Mouse (Mus musculus): ENCODE results near the gene Mdfi. TPM values are rescaled to one million over a fixed set of nuclear protein-coding genes. Genes with fewer than 3 reads are reported as not detected.

The Mdfi gene
- polyA plus RNA-seq, 1 experiment: 4.9 TPM

DNA sequence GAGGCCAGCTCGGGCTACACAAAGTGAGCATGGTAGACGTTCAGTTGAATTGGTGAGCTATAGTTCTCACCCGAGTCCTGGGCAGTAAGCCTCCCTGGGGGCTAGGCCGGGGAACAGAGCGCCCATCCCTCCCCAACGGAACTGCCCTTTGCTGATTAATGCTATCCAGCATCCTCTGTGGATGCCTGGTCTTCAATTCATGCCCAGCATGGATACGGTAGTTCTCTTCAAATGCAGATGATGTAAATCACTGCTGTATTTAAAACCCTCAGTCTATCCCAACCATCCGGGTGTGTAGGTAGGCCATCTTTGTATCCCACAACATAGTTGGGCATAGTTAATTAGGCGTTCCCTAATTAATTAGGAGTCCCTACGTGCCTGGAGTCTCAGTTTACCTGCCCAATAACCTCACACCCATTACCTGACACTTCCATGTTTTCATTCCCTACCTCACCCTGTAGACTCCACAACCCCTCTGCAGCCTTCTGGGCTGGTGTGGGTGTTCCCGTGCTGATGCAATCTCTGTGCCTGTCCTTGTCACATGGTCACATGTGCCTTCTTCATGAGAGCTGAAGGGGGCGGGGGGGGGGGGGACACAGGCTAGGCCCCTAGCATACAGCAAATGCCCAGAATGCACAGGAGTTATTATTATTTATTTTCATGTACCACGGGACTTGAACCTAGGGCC, 16.3 kb downstream of the Mdfi start:
- no peak for DNase-seq
- no peak overlapping the region for H3K27ac ChIP-seq (ENCODE audit: insufficient read depth, low read depth, low read length)
- WGBS: 91% methylated on average over 13 of the region's 13 CpGs
- no peak for TF ChIP-seq CTCF (conservative IDR thresholded peaks at IDR 0.05; ENCODE audit: insufficient read depth, insufficient read length, low read depth, low read length)
- no peak for TF ChIP-seq POLR2A (IDR thresholded peaks at IDR 0.05; ENCODE audit: low read depth, low read length)
- H3K27me3 ChIP-seq (replicated peaks; ENCODE audit: control insufficient read depth, insufficient read depth, low read length): no peaks in the 10 kb centered on the region
- no peaks in the 10 kb centered on the region for H3K36me3 ChIP-seq (ENCODE audit: control insufficient read depth, insufficient read depth, low read length)
- no peaks in the 10 kb centered on the region for H3K4me1 ChIP-seq (ENCODE audit: control insufficient read depth, insufficient read depth, low read length)
- H3K4me3 ChIP-seq (ENCODE audit: insufficient read depth, low read depth, low read length): no peak overlapping the region

DNA sequence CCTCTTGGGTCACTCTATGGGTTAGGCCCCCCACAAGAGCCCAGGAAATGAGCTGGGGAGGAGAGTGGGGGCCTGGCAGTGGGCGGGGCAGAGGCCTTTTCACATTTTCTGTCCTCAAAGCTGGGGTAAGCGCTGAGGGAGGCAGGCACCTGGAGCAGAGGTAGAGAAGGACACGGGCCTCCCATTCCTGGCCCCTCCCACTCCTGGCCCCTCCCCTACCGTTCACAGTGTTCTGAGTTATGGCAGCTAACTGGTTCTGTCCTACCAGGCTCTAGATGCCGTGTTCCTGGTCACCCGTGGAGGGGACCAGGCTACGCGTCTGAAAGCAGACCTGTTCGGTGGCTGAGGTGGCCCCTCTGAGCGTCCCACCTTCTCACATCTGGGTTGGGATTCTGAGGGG, 19.0 kb downstream of the Mdfi start:
- DNase-seq: no peak

DNA sequence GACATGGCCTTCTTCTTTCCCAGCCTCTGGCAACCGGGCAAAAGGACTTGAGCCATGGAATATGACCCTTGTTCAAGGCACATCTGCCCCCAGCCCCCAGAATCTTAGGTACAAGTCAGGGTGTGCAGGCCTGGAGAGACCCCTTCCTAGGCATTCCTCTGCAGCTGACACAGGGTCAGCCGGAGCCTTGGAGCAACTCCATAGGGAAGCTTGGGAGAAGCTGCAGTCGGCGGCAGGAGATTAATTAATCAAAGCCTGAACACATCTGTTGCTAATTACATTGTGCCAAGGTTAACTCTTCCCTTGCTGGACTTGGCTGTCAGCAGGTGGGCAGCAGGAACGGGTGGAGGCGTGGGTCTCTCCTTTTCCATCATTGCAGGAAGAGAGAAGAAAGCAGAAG, 20.0 kb downstream of the Mdfi start:
- H3K27me3 ChIP-seq (replicated peaks; ENCODE audit: control insufficient read depth, insufficient read depth, low read length): no peaks in the 10 kb centered on the region
- H3K36me3 ChIP-seq (ENCODE audit: control insufficient read depth, insufficient read depth, low read length): no peaks in the 10 kb centered on the region
- H3K4me3 ChIP-seq (ENCODE audit: insufficient read depth, low read depth, low read length): no peak overlapping the region
- 47% methylated on average over 6 of the region's 6 CpGs for WGBS
- no peaks in the 10 kb centered on the region for H3K4me1 ChIP-seq (ENCODE audit: control insufficient read depth, insufficient read depth, low read length)
- DNase-seq: no peak
- H3K27ac ChIP-seq (ENCODE audit: insufficient read depth, low read depth, low read length): no peak overlapping the region
- TF ChIP-seq CTCF (conservative IDR thresholded peaks at IDR 0.05; ENCODE audit: insufficient read depth, insufficient read length, low read depth, low read length) (no peak), POLR2A (IDR thresholded peaks at IDR 0.05; ENCODE audit: low read depth, low read length) (no peak)

More for the DNA sequence above, 19.0 kb downstream of the Mdfi start:
- no peaks in the 10 kb centered on the region for H3K27me3 ChIP-seq (replicated peaks; ENCODE audit: control insufficient read depth, insufficient read depth, low read length)
- no peak overlapping the region for H3K27ac ChIP-seq (ENCODE audit: insufficient read depth, low read depth, low read length)
- H3K4me1 ChIP-seq (ENCODE audit: control insufficient read depth, insufficient read depth, low read length): no peaks in the 10 kb centered on the region
- WGBS: 50% methylated on average over 10 of the region's 10 CpGs
- no peak for TF ChIP-seq POLR2A (IDR thresholded peaks at IDR 0.05; ENCODE audit: low read depth, low read length)
- no peak for TF ChIP-seq CTCF (conservative IDR thresholded peaks at IDR 0.05; ENCODE audit: insufficient read depth, insufficient read length, low read depth, low read length)
- H3K4me3 ChIP-seq (ENCODE audit: insufficient read depth, low read depth, low read length): no peak overlapping the region
- H3K36me3 ChIP-seq (ENCODE audit: control insufficient read depth, insufficient read depth, low read length): no peaks in the 10 kb centered on the region

DNA sequence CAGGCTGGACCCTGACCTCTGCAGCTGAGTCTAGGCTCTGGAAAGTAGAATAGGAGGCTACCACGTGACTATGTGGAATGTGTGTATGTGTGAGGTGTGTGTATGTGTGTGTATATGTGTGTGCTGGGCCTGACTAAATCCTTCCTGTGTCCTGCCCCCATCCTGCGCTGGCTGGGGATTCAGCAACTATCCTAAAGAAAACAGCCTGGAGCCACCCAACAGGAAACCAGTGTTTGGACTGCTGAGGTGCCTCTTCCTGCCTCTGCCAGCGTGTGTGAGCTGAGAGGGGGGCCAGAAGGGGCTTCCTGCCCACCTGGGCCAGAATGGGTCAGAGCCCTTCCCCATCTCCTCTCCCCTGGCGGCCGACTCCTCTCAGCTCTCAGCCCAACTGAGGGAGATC, 20.9 kb downstream of the Mdfi start:
- TF ChIP-seq POLR2A (IDR thresholded peaks at IDR 0.05; ENCODE audit: low read depth, low read length): no peak
- no peak for TF ChIP-seq CTCF (conservative IDR thresholded peaks at IDR 0.05; ENCODE audit: insufficient read depth, insufficient read length, low read depth, low read length)
- Histone ChIP-seq H3K4me3 (ENCODE audit: insufficient read depth, low read depth, low read length) (no peak overlapping the region), H3K4me1 (ENCODE audit: control insufficient read depth, insufficient read depth, low read length) (no peaks in the 10 kb centered on the region), H3K36me3 (ENCODE audit: control insufficient read depth, insufficient read depth, low read length) (no peaks in the 10 kb centered on the region), H3K27me3 (replicated peaks; ENCODE audit: control insufficient read depth, insufficient read depth, low read length) (no peaks in the 10 kb centered on the region), H3K27ac (ENCODE audit: insufficient read depth, low read depth, low read length) (no peak overlapping the region)
- WGBS: 48% methylated on average over 5 of the region's 5 CpGs
- DNase-seq: peak; percentile 42

DNA sequence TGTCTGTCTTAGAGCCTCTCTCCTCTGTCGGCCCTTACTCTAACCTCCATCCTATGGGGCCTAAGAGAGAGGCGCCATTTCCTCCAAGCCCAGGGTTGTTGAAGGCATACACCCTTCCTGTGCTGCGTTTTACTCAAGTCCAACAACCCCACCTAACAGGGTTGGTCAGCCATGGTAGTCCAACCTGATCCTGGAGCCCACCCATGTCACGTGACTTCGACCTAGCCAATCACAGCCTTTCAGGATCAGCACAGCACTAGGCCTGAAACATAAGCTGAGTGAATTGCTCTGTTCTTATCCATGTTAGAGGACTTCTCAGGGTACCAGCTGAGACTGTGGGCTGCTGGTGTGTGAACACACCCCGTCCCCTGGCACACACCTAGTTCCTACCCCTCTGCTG, 22.3 kb downstream of the Mdfi start:
- Histone ChIP-seq H3K27ac (ENCODE audit: insufficient read depth, low read depth, low read length) (no peak overlapping the region), H3K4me3 (ENCODE audit: insufficient read depth, low read depth, low read length) (no peak overlapping the region), H3K36me3 (ENCODE audit: control insufficient read depth, insufficient read depth, low read length) (no peaks in the 10 kb centered on the region), H3K4me1 (ENCODE audit: control insufficient read depth, insufficient read depth, low read length) (no peaks in the 10 kb centered on the region), H3K27me3 (replicated peaks; ENCODE audit: control insufficient read depth, insufficient read depth, low read length) (no peaks in the 10 kb centered on the region)
- no peak for DNase-seq
- 83% methylated on average over 6 of the region's 6 CpGs for whole genome bisulfite sequencing
- no peak for TF ChIP-seq POLR2A (IDR thresholded peaks at IDR 0.05; ENCODE audit: low read depth, low read length)
- TF ChIP-seq CTCF (conservative IDR thresholded peaks at IDR 0.05; ENCODE audit: insufficient read depth, insufficient read length, low read depth, low read length): no peak

DNA sequence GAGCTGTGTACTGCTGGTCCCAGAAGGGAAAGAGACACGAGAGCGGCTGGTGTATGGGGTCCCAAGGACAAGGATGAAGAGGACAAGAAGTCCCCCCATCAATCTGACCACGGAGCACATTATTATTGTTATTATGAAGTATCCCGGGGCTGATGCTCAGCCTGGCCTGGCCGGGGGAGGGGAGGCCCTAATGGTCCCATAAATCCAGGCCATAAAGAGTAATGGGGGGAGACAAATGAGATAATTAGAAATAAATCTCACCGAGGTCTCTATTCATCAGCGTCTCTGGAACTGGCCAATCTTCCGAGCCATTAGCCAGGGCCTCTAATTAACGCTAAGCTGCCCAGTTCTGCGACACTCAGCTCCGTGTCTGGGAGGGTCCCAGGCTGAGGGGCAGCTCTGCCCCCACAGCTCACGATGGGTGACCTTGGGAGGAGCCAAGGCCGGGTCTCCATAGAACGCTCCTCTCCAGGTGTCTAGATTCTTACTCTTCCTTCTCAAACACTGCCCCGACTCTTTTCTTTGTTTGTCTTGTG, 23.2 kb downstream of the Mdfi start:
- Histone ChIP-seq H3K4me1 (ENCODE audit: control insufficient read depth, insufficient read depth, low read length) (no peaks in the 10 kb centered on the region), H3K36me3 (ENCODE audit: control insufficient read depth, insufficient read depth, low read length) (no peaks in the 10 kb centered on the region), H3K27ac (ENCODE audit: insufficient read depth, low read depth, low read length) (no peak overlapping the region), H3K4me3 (ENCODE audit: insufficient read depth, low read depth, low read length) (no peak overlapping the region), H3K27me3 (replicated peaks; ENCODE audit: control insufficient read depth, insufficient read depth, low read length) (no peaks in the 10 kb centered on the region)
- WGBS: 41% methylated on average over 15 of the region's 15 CpGs
- no peak for DNase-seq
- no peak for TF ChIP-seq CTCF (conservative IDR thresholded peaks at IDR 0.05; ENCODE audit: insufficient read depth, insufficient read length, low read depth, low read length)
- no peak for TF ChIP-seq POLR2A (IDR thresholded peaks at IDR 0.05; ENCODE audit: low read depth, low read length)

DNA sequence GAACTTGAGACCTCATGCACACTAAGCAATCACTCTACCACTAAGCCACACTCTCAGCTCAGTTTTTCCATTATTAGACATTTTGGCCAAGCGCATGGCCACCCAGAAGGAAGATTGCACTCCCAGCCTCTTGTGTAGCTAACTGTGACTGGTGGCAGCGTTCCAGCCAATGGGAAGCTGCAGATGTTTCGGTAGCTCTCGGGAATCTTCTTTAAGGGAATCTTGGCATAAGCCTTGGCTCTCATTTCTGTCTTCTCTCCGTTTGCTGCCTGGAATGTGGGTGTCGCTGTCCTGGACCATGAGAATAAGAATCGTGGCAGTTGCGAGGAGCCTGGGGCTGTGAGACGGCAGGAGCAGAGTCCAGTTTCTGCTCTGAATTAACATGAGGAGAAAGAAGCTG, 28.3 kb downstream of the Mdfi start:
- Histone ChIP-seq H3K4me3 (ENCODE audit: insufficient read depth, low read depth, low read length) (no peak overlapping the region), H3K27ac (ENCODE audit: insufficient read depth, low read depth, low read length) (no peak overlapping the region), H3K27me3 (replicated peaks; ENCODE audit: control insufficient read depth, insufficient read depth, low read length) (no peaks in the 10 kb centered on the region), H3K4me1 (ENCODE audit: control insufficient read depth, insufficient read depth, low read length) (no peaks in the 10 kb centered on the region), H3K36me3 (ENCODE audit: control insufficient read depth, insufficient read depth, low read length) (no peaks in the 10 kb centered on the region)
- 48% methylated on average over 9 of the region's 9 CpGs for WGBS
- TF ChIP-seq POLR2A (IDR thresholded peaks at IDR 0.05; ENCODE audit: low read depth, low read length): no peak
- TF ChIP-seq CTCF (conservative IDR thresholded peaks at IDR 0.05; ENCODE audit: insufficient read depth, insufficient read length, low read depth, low read length): no peak
- DNase-seq: peak; percentile 46
